Mouse (Mus musculus) neural tube, embryonic 11.5 days (tissue): ENCODE measurements around the gene Paf1. TPM values are rescaled to one million over a fixed set of nuclear protein-coding genes. Genes with fewer than 3 reads are reported as not detected.

Experiments
- ATAC-seq: fragments of 200-750 bp; cut with Nextera tagmentation; 2 replicates; pipeline ENCODE4 v1.8.0; 2017; ENCODE audit warnings: moderate number of reproducible peaks, mild to moderate bottlenecking, moderate TSS enrichment, moderate library complexity; ENCODE audit not compliant: insufficient read depth, low FRiP score, low TSS enrichment
- DNase-seq: peaks from one replicate; pipeline ENCODE4 v3.0.0-alpha.2; 2015; ENCODE audit warnings: low spot score
- H3K27ac ChIP-seq: fragments of 300-500 bp; sonication (generic); 2 replicates; pipeline ENCODE4 v1.5.1; 2014; ENCODE audit warnings: low read depth, mild to moderate bottlenecking, low read length
- H3K27me3 ChIP-seq: fragments of 300-500 bp; sonication (generic); 2 replicates; pipeline ENCODE4 v1.6.1; 2014; ENCODE audit warnings: mild to moderate bottlenecking, low read length, mixed read lengths; ENCODE audit not compliant: control insufficient read depth, insufficient read depth
- H3K36me3 ChIP-seq: fragments of 300-500 bp; sonication (generic); 2 replicates; pipeline ENCODE4 v1.6.1; 2014; ENCODE audit warnings: mild to moderate bottlenecking, low read length, moderate library complexity, mixed read lengths; ENCODE audit not compliant: control insufficient read depth, insufficient read depth
- H3K4me1 ChIP-seq: fragments of 300-500 bp; sonication (generic); 2 replicates; pipeline ENCODE4 v1.6.1; 2014; ENCODE audit warnings: low read length, mixed read lengths; ENCODE audit not compliant: control insufficient read depth, insufficient read depth
- H3K4me2 ChIP-seq: fragments of 300-500 bp; sonication (generic); 2 replicates; pipeline ENCODE4 v1.6.1; 2014; ENCODE audit warnings: low read depth, mild to moderate bottlenecking, moderate library complexity
- H3K4me3 ChIP-seq: fragments of 300-500 bp; sonication (generic); 2 replicates; pipeline ENCODE4 v1.5.1; 2014; ENCODE audit warnings: low read depth, low read length
- H3K9ac ChIP-seq: fragments of 300-500 bp; sonication (generic); 2 replicates; pipeline ENCODE4 v1.6.1; 2014; ENCODE audit warnings: mild to moderate bottlenecking, low read length
- H3K9me3 ChIP-seq: fragments of 300-500 bp; sonication (generic); 2 replicates; pipeline ENCODE4 v1.6.1; 2016; ENCODE audit warnings: low read length; ENCODE audit not compliant: control insufficient read depth
- WGBS: fragments of 180-500 bp; shearing (Covaris S2); extraction: QIAGEN DNeasy Blood & Tissue Kit; methylation state at CpG from one replicate; pipeline ENCODE4 v1.1.7; 2014; 5-methylcytosine and 5-hydroxymethylcytosine counted together
- polyA plus RNA-seq: library from polyadenylated mRNA; unstranded; fragments of >200 nt; fragmentation: Nextera tagmentation; extraction: Ambion mirVana; gene quantifications from 2 replicates; pipeline ENCODE4 v1.2.1, GENCODE M21; 2014

The Paf1 gene
- polyA plus RNA-seq, 1 experiment from 2014 or later, result 78.0 TPM

GRCm38 (mm10) chr7:28354596-28354995 is 38.2 kb upstream of the Paf1 start:
- H3K9ac ChIP-seq, result no peak overlapping the region
- H3K27ac ChIP-seq, result no peak overlapping the region
- no peaks in the 10 kb centered on the region for H3K9me3 ChIP-seq
- DNase-seq (no peak), ATAC-seq (no peak)
- peaks cover 15% of the 10 kb centered on the region for H3K36me3 ChIP-seq
- no peak overlapping the region for H3K4me2 ChIP-seq
- H3K27me3 ChIP-seq, result no peaks in the 10 kb centered on the region
- peaks cover 8% of the 10 kb centered on the region for H3K4me1 ChIP-seq
- WGBS, result 88% methylated on average over 3 of the region's 3 CpGs
- H3K4me3 ChIP-seq, result no peak overlapping the region

GRCm38 (mm10) chr7:28355221-28355620 is 37.5 kb upstream of the Paf1 start:
- WGBS, result 90% methylated on average over 3 of the region's 3 CpGs

GRCm38 (mm10) chr7:28356981-28357380 is 35.8 kb upstream of the Paf1 start:
- ATAC-seq, result no peak
- Histone ChIP-seq H3K9ac (no peak overlapping the region), H3K27ac (peak overlapping the region; percentile 53; the same call in 1 of the 2 replicates), H3K9me3 (no peaks in the 10 kb centered on the region), H3K4me1 (no peaks in the 10 kb centered on the region; the same call in 1 of the 2 replicates), H3K27me3 (no peaks in the 10 kb centered on the region), H3K4me2 (no peak overlapping the region), H3K4me3 (no peak overlapping the region), H3K36me3 (peaks cover 31% of the 10 kb centered on the region)
- peak; percentile 64 for DNase-seq
- WGBS, result 4% methylated on average over 5 of the region's 5 CpGs

More at GRCm38 (mm10) chr7:28355221-28355620, 37.5 kb upstream of the Paf1 start:
- Histone ChIP-seq H3K9me3 (no peaks in the 10 kb centered on the region), H3K27ac (no peak overlapping the region), H3K4me2 (no peak overlapping the region), H3K36me3 (peaks cover 21% of the 10 kb centered on the region), H3K4me3 (no peak overlapping the region), H3K4me1 (peaks cover 5% of the 10 kb centered on the region), H3K27me3 (no peaks in the 10 kb centered on the region), H3K9ac (no peak overlapping the region)
- DNase-seq, result no peak
- no peak for ATAC-seq

GRCm38 (mm10) chr7:28357984-28358383 is 34.8 kb upstream of the Paf1 start:
- DNase-seq, result no peak
- Histone ChIP-seq H3K27me3 (no peaks in the 10 kb centered on the region), H3K36me3 (peaks cover 39% of the 10 kb centered on the region), H3K9me3 (no peaks in the 10 kb centered on the region), H3K4me1 (no peaks in the 10 kb centered on the region; the same call in 1 of the 2 replicates), H3K9ac (peak overlapping the region; percentile 18; the same call in 1 of the 2 replicates), H3K27ac (no peak overlapping the region), H3K4me3 (no peak overlapping the region), H3K4me2 (no peak overlapping the region)
- 23% methylated on average over 5 of the region's 5 CpGs for WGBS
- no peak for ATAC-seq

- H3K9ac ChIP-seq, result no peak overlapping the region
- no peaks in the 10 kb centered on the region for H3K9me3 ChIP-seq
- no peak overlapping the region for H3K4me3 ChIP-seq
- H3K4me1 ChIP-seq, result no peaks in the 10 kb centered on the region; the same call in 1 of the 2 replicates
- H3K27ac ChIP-seq, result no peak overlapping the region
- DNase-seq (no peak), ATAC-seq (no peak)
- H3K36me3 ChIP-seq, result peaks cover 36% of the 10 kb centered on the region
- WGBS, result 75% methylated on average over 7 of the region's 7 CpGs
- no peaks in the 10 kb centered on the region for H3K27me3 ChIP-seq
- H3K4me2 ChIP-seq, result no peak overlapping the region
Observed at GRCm38 (mm10) chr7:28358431-28358830, 34.3 kb upstream of the Paf1 start.

GRCm38 (mm10) chr7:28359854-28360253 is 32.9 kb upstream of the Paf1 start:
- Histone ChIP-seq H3K36me3 (peaks cover 38% of the 10 kb centered on the region), H3K4me1 (no peaks in the 10 kb centered on the region; the same call in 1 of the 2 replicates), H3K4me2 (no peak overlapping the region), H3K4me3 (no peak overlapping the region), H3K9me3 (no peaks in the 10 kb centered on the region), H3K27ac (no peak overlapping the region), H3K9ac (no peak overlapping the region), H3K27me3 (no peaks in the 10 kb centered on the region)
- ATAC-seq (no peak), DNase-seq (no peak)
- 94% methylated on average over 10 of the region's 10 CpGs for WGBS

- Histone ChIP-seq H3K4me1 (no peaks in the 10 kb centered on the region; the same call in 1 of the 2 replicates), H3K27me3 (no peaks in the 10 kb centered on the region), H3K4me2 (no peak overlapping the region), H3K36me3 (peaks cover 41% of the 10 kb centered on the region), H3K9me3 (no peaks in the 10 kb centered on the region), H3K27ac (no peak overlapping the region), H3K4me3 (no peak overlapping the region), H3K9ac (no peak overlapping the region)
- WGBS, result 93% methylated on average over 6 of the region's 6 CpGs
- ATAC-seq, result no peak
- DNase-seq, result no peak
Observed at GRCm38 (mm10) chr7:28360291-28360690, 32.5 kb upstream of the Paf1 start.

GRCm38 (mm10) chr7:28361647-28362341 is 31.0 kb upstream of the Paf1 start:
- Histone ChIP-seq H3K4me2 (no peak overlapping the region), H3K9ac (no peak overlapping the region), H3K4me3 (no peak overlapping the region), H3K27ac (no peak overlapping the region), H3K27me3 (no peaks in the 10 kb centered on the region), H3K36me3 (peaks cover 46% of the 10 kb centered on the region), H3K4me1 (no peaks in the 10 kb centered on the region; the same call in 1 of the 2 replicates), H3K9me3 (no peaks in the 10 kb centered on the region)
- WGBS, result 97% methylated on average over 20 of the region's 20 CpGs
- DNase-seq, result no peak
- ATAC-seq, result no peak

GRCm38 (mm10) chr7:28362441-28363060 is 30.2 kb upstream of the Paf1 start:
- DNase-seq, result no peak
- 88% methylated on average over 16 of the region's 16 CpGs for whole genome bisulfite sequencing
- H3K4me2 ChIP-seq, result no peak overlapping the region
- H3K9ac ChIP-seq, result no peak overlapping the region
- H3K4me3 ChIP-seq, result no peak overlapping the region
- no peaks in the 10 kb centered on the region for H3K27me3 ChIP-seq
- no peak for ATAC-seq
- H3K27ac ChIP-seq, result no peak overlapping the region
- no peaks in the 10 kb centered on the region for H3K9me3 ChIP-seq
- no peaks in the 10 kb centered on the region; the same call in 1 of the 2 replicates for H3K4me1 ChIP-seq
- peaks cover 53% of the 10 kb centered on the region for H3K36me3 ChIP-seq
